Mouse (Mus musculus): ENCODE measurements around the gene Ncapd3.

Gene Ncapd3

DNA sequence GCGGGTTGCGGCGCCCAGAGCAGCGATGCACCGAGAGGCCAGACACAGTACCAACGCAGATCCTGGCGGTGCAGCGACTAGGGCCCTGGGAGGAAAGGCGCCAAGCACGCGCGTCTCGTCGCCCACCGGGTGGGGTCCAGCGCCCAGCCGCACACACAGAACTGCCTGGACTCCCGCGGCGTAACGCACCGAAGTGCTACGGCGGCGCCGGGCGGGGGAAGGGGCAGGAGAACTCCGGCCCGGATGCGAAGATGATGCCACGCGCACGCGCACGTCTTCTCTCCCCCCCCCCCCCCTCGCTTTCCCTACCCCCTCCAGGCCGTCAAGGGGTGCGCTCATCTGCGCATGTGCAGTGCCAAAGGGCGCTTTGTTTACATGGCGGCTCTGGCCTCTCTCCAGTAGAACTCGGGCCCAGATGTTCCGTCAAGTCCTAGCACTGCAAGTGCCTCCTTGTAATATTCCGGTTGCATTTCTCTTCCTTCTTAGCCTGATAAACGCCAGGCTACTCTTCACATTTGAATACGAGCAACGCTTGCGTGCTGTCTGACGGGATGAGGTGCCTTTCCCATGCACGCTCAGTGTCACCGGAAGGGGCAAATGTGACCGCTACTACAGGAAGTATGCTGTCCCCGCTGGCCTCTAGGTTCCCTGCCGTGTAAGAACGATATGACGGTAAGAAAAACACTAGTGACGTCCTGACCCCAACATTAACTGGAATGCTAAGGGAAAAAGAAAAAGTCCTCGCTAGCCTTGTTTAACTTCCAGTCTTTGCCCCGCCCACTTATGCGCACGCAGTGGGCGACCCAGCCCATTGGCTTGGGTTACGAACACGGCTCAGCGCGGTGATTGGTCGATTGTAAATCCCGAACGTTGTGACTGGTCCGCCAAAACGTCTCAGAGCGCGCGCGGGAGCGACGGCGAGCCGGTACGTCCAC, at the start of gene Ncapd3, which contains the start of gene Vps26b:
Gene Ncapd3 (plus strand): TSS at position 348 of the 935 bp plus-strand sequence.
Gene Vps26b (minus strand): TSS at position 238 of the 935 bp plus-strand sequence.
- peak; percentile 95 for DNase-seq (ENCODE audit: low read depth, low spot score)

DNA sequence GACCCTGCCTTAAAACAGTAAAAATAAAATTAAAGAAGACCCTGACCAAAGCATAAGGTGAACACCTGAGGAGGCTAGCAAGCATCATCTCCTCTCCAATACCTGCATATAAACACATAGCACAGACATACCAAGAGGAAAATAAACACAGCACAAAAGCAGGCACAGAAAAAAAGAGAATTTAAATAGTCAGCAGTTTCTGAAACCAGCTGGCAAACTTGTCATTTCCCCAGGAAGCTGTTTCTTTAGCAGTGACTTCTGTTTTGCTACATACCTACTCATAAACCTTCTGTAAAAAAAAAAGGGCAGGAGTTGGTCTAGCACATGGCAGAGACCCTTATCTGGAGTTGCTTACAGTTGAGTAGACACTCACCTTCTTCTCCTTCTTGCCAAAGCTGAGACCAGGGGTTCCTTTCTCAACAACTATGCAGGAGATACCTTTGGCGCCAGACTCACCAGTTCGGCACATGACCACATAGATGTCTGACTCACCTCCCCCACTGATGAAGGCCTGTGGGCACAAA, 44.8 kb upstream of the Ncapd3 start:
- DNase-seq (ENCODE audit: low read depth, low spot score), result no peak

GRCm38 (mm10) chr9:26985668-26986277, 44.2 kb upstream of the Ncapd3 start:
- no peak for DNase-seq (ENCODE audit: low read depth, low spot score)

DNA sequence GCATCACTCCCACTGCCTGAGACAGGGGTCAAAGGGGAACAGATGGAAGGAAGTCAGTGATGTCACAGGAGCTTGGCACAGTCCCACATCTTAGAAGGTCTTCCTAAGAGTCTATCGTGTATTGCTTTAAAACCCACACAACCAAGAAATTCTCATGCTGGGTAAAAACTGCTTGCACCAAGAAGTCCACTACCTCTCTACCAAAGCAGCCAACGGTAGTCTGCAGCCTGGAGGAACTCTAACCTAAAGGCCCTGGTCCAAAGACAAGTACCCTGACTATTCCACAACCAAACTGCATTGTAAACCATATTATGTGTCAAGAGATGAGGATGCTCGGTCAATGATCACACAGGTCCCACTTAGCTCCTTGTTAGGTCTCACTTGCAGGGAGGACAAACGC, 39.8 kb upstream of the Ncapd3 start:
- DNase-seq (ENCODE audit: low read depth, low spot score), result no peak

DNA sequence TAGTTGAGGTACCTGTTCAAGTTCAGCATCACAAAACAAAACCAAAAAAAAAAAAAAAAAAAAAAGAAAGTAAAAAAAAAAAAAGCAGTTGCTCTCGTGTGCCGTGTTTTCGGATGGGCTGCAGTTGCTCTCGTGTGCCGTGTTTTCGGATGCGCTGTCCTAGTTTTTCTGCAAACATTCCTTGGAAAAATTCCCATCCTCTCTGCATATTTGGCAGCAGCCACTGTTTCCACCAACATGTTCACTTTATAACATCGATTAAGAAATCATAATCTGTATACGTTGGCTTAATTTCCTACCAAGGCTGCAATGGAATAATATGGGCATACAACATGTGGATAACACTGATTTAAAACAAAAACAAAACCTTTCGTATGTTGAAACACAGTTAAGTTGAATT, 36.9 kb upstream of the Ncapd3 start:
- DNase-seq (ENCODE audit: low read depth, low spot score), result no peak

DNA sequence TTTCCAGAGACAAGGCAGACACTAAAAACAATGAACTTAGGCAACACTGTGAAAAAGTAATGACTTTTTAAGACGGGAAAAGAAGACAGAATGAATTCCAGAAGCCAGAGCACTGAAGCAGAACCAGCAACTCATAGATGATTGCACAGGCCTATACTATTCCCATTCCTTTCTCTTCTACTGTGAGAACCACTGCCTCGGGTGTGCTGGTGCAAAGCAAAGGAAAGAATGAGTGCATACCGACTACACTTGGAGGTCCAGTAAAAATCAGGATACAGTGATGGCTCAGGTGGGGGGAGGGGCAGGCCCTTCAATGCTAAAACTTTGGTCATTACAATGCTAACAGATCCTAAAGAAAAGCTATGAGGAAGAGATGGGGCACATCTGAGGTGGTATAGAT, 36.1 kb upstream of the Ncapd3 start:
- no peak for DNase-seq (ENCODE audit: low read depth, low spot score)

DNA sequence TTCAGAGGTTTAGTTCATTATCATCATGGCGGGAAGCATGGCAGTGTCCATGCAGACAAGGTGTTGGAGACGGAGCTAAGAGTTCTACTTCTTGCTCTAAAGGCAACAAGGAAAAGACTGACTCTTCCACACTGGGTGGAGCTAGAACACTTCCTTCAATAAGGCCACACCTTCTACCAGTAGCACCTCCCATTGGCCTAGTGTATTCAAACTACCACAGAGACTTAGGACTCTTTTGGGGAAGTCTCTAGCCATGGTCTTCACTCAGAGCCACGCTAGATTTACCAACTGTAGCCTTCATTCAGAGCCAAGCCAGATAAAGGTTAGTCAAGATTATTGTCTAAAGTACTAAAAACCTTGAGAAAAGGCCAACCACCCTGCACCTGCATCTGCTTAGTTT, 32.9 kb upstream of the Ncapd3 start:
- no peak for DNase-seq (ENCODE audit: low read depth, low spot score)

DNA sequence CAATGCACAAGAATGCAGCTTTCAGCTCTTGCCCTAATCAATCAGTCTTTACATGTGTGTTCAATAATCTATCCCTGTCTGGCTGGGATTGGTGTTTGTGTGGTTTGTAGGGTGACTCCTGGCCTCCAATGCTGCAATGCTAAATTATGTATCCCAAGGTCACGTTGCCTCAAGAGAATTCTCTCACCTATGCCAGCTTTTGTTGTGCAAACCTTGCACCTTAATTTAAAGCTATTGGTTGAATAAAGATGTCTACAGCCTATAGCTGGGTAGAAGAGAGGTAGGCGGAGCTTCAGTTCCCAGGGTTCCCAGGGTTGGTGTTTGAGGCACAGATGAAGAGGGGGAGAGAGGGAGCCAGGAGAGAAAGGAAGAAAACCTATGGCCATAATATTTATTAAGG, 32.5 kb upstream of the Ncapd3 start:
- DNase-seq (ENCODE audit: low read depth, low spot score), result no peak

DNA sequence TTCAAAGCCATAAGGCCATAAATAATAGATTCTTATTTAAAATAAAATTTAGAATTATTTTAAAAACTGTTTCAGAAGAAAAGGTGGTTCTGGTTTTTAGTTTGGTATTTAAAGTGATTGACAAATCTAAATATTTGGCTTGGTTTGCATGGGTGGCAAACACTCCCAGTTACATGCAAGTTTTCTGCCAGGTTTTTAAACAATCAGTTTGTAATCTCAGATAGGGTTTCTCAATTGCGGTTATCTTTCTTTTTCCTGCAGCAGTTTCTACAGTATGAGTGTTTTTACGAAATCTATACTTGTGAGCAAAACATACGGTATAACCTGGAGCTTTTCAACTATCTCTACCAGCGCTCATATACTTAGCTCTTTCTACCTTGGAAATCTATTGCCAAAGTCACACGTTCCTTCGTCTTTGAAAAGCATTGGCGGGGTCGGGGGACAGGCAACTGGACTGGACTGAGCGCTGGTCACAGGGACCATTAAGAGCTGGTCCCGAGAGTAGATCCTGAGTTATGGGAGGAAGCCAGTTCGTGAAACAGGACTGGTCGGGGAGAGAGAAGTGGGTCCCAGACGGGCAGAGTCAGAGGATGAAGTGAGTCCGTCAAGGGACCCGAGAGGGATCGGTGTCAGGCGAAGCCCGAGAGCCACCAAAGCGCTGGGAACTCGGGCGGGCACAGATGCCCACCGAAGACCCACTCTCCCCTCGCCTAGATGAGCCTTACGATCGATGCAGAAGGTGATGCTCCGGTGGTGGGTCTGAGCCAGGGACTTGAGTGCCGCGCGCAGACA, 31.1 kb upstream of the Ncapd3 start:
- no peak for DNase-seq (ENCODE audit: low read depth, low spot score)

DNA sequence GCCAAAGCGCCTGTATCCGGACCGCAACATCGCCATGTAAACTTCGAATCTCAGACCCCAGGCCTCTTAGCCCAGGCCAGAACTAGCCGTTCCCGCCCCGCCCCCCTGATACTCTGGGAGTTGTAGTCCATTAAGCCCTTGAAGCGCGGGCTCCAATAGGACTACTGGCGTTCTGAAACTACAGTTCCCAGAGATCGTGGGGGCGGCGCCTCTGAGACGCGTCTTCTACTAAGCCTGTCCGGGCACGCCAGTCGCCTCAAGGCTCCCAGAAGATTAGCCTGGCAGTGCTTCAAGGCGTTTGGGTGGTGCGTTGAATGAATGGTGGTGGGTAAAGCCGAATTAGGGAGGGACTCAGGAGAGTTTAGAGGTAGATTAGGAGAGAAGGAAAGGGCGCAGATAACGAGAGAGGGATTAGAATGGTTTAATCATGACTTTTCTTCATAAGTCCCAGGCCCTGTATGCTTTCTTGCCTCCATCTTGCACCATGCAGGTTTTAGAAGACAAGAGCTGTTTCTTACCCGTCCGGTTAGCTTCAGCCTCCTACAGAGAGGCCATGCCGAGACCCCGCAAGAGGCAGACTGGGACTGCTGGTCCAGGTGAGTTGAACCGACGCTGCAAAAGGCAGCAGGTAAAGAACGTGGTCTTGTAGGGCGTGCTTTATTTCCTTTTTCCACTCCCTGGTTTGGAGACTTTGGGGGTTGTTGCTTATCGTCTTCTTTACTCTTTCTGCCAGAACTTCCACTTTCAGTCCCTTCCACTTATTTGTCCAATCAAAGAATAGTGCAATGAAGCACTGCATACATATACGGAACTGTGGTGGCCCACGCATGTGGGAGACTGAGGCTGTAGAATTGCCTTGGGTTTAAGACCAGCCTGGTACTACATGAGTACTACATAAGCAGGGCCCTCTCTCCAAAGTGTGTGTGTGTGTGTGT, 30.2 kb upstream of the Ncapd3 start, which contains the start of the genes Acad8 and Thyn1:
Gene Acad8 (minus strand): TSS at position 106 of the 935 bp plus-strand sequence.
Gene Thyn1 (plus strand): TSS at position 250 of the 935 bp plus-strand sequence.
- peak; percentile 97 for DNase-seq (ENCODE audit: low read depth, low spot score)

- DNase-seq (ENCODE audit: low read depth, low spot score), result no peak
Measured at GRCm38 (mm10) chr9:27005231-27005630, 24.7 kb upstream of the Ncapd3 start.

DNA sequence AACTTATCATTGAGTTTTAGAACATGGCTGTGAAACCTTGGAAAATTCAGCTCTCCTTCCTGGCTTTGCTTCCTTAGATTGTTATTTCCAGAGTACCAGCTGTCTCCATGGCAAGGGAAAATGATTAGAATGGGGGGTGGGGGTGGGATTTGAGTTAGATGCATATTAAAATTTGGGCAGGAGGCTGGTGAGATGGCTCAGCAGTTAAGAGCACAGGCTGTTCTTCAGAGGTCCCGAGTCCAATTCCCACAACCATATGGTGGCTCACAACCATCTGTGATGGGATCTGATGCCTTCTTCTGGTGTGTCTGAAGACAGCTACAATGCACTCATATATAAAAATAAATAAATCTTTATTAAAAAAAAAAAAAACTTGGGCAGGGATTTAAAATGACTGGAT, 24.0 kb upstream of the Ncapd3 start:
- DNase-seq (ENCODE audit: low read depth, low spot score), result peak; percentile 55

GRCm38 (mm10) chr9:27006866-27007265, 23.1 kb upstream of the Ncapd3 start:
- no peak for DNase-seq (ENCODE audit: low read depth, low spot score)

DNA sequence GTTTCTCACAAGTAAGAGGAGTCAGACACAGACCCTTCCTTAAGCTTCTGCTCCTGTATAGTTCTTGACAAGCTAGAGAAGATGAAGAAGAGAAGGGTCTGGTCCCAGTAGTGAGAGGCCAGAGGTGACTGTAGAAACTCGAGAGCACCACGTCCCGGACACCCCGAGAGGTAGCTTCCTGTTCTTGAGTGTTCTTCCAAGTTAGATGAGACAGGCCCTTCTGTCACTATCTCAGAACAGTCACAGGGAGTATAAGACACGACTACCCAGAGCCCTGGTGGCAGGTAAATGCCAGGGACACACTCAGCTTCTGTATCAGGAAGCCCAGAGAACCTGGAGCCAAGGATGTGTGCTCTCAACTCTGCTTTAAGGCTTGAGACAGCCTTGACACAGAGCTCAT, 20.7 kb upstream of the Ncapd3 start:
- DNase-seq (ENCODE audit: low read depth, low spot score), result no peak

DNA sequence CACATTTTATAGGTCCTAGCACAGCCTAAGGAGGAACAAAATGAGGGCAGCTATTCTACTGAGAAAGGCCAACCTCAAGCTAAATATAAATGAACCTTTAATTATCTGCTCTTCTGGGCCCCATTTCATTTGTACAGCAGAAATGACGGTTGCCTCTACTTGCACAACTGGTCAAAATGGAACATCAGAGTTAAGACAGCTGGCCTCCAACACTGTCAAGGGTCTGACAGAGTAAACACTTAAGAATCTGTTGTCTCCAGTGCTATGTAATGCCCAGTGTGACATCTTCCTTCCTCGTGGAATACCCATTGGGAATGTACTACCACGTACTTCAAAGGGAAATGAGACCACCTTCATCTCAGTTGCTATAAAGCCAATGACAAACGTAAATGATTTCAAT, 18.4 kb upstream of the Ncapd3 start:
- DNase-seq (ENCODE audit: low read depth, low spot score), result no peak

DNA sequence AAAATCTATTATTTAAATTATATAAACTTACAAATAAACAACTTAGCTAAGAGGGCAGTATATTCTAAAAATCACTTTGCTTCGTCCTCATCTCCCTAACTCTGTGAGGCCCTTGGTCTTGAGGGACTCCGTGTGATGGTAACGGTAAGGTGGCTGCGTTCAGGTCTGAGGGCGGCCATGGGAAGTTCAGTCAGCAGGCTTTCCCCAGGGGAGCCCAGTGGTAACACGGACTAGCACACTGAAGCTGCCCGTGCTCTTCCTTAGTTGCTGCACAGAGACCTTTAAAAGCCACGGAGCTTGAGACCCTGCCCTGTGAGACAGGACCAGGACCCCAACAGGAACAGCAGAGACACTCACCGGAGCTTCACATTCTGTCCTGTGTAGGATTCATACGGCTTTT, 11.0 kb upstream of the Ncapd3 start:
- DNase-seq (ENCODE audit: low read depth, low spot score), result no peak

DNA sequence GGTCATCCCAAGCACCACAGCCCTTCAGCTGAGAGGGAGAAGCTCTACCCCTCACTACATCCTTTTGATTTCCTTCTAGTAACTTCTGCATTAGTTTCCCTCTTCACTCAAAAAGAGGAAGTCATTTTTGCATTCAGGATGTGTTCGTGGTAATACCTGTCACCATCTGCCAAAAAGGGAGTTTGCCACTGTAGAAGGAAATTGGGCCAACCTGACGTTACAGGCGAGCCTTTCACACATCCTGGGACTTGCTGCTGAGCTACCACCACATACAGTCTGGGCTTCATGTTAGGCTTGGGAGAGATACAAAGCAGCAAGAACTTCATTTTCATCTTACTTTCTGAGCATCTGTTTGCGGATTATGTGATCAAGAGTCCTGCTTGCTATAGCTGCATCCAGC, 6.3 kb upstream of the Ncapd3 start:
- DNase-seq (ENCODE audit: low read depth, low spot score), result no peak

GRCm38 (mm10) chr9:27026708-27027107, 3.3 kb upstream of the Ncapd3 start:
- DNase-seq (ENCODE audit: low read depth, low spot score), result no peak

GRCm38 (mm10) chr9:27029022-27029827, 750 bp upstream of the Ncapd3 start:
- peak; percentile 62 for DNase-seq (ENCODE audit: low read depth, low spot score)

DNA sequence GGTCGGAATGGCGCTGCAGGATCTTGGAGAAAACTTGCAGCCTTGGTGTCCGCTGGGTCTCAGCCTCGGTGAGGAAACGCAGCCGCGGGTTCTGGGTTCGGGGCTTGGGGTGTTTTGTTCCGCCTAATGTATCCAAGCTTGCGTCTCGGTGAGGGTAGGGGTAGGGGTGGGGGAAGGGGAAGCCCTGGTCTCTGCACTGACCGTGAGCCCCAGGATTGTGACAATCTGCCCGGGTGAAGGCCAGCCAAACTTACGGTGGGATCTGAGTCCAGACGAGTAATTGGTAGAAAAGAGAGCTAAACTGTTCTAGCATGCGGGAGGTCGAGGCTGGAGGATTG, 757 bp downstream of the Ncapd3 start:
- DNase-seq (ENCODE audit: low read depth, low spot score), result no peak
